Mouse (Mus musculus) heart, embryonic 14.5 days (tissue): ENCODE measurements around the gene Nudt22. TPM values are rescaled to one million over a fixed set of nuclear protein-coding genes. Genes with fewer than 3 reads are reported as not detected.
A peak's percentile ranks its signal among the peaks of the same experiment; 100 is the strongest.

Source experiments
- ATAC-seq: fragments of 200-750 bp; cut with Nextera tagmentation; 2 replicates; pipeline ENCODE4 v1.8.0; 2017; ENCODE audit warnings: low read depth, moderate TSS enrichment; ENCODE audit not compliant: insufficient number of reproducible peaks, insufficient read depth, low FRiP score
- H3K27ac ChIP-seq, 2 experiments: fragments of 200-500 bp in 1 of 2; fragments of 300-500 bp in 1 of 2; sonication (generic) in 1 of 2; replicated peaks in 1 of 2; 2 replicates each; pipeline ENCODE4 v1.5.1; 2012 to 2014; ENCODE audit warnings: low read depth in 2 of 2, low read length in 2 of 2, control low read depth in 1 of 2, mild to moderate bottlenecking in 1 of 2, mixed read lengths in 1 of 2; ENCODE audit not compliant: control insufficient read depth in 1 of 2, insufficient read depth in 1 of 2
- H3K27me3 ChIP-seq: fragments of 300-500 bp; sonication (generic); 2 replicates; pipeline ENCODE4 v1.6.1; 2014; ENCODE audit warnings: mild to moderate bottlenecking, low read length, control low read depth; ENCODE audit not compliant: control insufficient read depth, insufficient read depth
- H3K36me3 ChIP-seq: fragments of 300-500 bp; sonication (generic); 2 replicates; pipeline ENCODE4 v1.6.1; 2014; ENCODE audit warnings: mild to moderate bottlenecking, control low read depth, low read length, mixed read lengths; ENCODE audit not compliant: control insufficient read depth, insufficient read depth
- H3K4me1 ChIP-seq, 2 experiments: fragments of 200-500 bp in 1 of 2; fragments of 300-500 bp in 1 of 2; sonication (generic) in 1 of 2; 2 replicates each; pipeline ENCODE4 v1.6.1; 2012 to 2014; ENCODE audit warnings: low read length in 2 of 2, control low read depth in 1 of 2, mixed read lengths in 1 of 2; ENCODE audit not compliant: control insufficient read depth in 2 of 2, insufficient read depth in 2 of 2
- H3K4me2 ChIP-seq: fragments of 300-500 bp; sonication (generic); 2 replicates; pipeline ENCODE4 v1.6.1; 2014; ENCODE audit warnings: mild to moderate bottlenecking, low read length
- H3K4me3 ChIP-seq, 2 experiments: fragments of 200-500 bp in 1 of 2; fragments of 300-500 bp in 1 of 2; sonication (generic) in 1 of 2; 2 replicates each; pipeline ENCODE4 v1.5.1; 2012 to 2014; ENCODE audit warnings: low read length in 2 of 2, mild to moderate bottlenecking in 2 of 2, control low read depth in 1 of 2, low read depth in 1 of 2, moderate library complexity in 1 of 2; ENCODE audit not compliant: control insufficient read depth in 1 of 2, insufficient read depth in 1 of 2
- H3K9ac ChIP-seq: fragments of 300-500 bp; sonication (generic); 2 replicates; pipeline ENCODE4 v1.6.1; 2014; ENCODE audit warnings: mild to moderate bottlenecking, low read length
- H3K9me3 ChIP-seq: fragments of 300-500 bp; sonication (generic); 2 replicates; pipeline ENCODE4 v1.6.1; 2016; ENCODE audit warnings: low read length, control low read depth; ENCODE audit not compliant: control insufficient read depth
- WGBS: fragments of 180-500 bp; shearing (Covaris S2); extraction: QIAGEN DNeasy Blood & Tissue Kit; methylation state at CpG from one replicate; pipeline ENCODE4 v1.1.7; 2014; 5-methylcytosine and 5-hydroxymethylcytosine counted together
- polyA plus RNA-seq: library from polyadenylated mRNA; unstranded; fragments of >200 nt; fragmentation: Nextera tagmentation; extraction: Ambion mirVana; gene quantifications from 2 replicates; pipeline ENCODE4 v1.2.1, GENCODE M21; 2014

Nudt22 gene
- polyA plus RNA-seq, 1 experiment from 2014 or later: 29.7 TPM

DNA sequence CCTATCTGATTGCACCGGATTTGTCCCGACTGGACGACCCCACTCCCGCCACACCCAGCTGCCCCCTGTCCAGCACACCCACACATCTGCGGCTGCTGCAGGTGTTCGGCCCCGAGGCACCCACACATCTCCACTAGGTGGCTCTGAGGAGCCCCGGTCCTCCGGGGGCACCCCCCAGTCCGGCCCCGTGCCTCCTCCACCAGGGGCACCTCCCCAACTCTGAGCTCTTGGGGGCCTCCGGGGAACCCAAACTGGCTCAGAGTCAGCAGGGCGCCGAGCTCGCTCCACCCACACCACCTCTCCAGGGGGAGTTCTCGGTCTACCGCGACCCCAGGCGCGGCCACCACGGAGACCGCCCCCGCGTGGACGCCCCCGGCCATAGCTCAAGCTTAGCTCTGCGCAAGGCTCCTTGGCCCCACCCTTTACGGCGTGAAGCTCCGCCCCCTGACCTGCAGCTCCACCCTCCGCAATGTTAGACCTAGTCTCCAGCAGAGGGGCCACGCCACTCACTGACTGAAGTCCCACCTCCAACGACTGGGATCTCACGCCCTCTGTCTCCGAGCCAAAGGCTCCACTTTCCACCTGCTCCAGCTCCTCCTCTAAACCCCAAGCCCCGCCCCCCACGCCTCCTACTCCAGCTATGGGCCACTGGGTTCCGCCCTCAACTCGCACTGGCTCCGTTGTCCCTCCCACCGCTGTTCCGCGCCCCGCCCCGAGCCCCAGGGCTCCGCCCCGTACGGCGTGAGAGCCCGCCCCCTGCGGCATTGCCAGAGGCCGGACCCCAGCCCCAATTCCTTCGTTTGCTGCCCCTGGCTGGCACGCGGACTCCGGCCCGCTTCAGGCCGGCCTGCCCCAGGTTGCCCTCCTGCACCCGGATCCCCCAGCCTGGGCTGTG lies 16.2 kb downstream of the Nudt22 start:
- Histone ChIP-seq H3K27me3 (no peaks in the 10 kb centered on the region), H3K4me2 (peak overlapping the region; percentile 71), H3K36me3 (peaks cover 58% of the 10 kb centered on the region), H3K9me3 (no peaks in the 10 kb centered on the region), H3K4me1 (peaks cover 18 to 38% of the 10 kb centered on the region in 2 experiments; a peak in 3 of 4 replicates), H3K9ac (peak overlapping the region; percentile 85), H3K4me3 (peak overlapping the region; percentile 75 to 80), H3K27ac (peak overlapping the region; percentile 86 to 97)
- WGBS: under 1% methylated on average over 58 of the region's 59 CpGs
- ATAC-seq: peak; percentile 92

DNA sequence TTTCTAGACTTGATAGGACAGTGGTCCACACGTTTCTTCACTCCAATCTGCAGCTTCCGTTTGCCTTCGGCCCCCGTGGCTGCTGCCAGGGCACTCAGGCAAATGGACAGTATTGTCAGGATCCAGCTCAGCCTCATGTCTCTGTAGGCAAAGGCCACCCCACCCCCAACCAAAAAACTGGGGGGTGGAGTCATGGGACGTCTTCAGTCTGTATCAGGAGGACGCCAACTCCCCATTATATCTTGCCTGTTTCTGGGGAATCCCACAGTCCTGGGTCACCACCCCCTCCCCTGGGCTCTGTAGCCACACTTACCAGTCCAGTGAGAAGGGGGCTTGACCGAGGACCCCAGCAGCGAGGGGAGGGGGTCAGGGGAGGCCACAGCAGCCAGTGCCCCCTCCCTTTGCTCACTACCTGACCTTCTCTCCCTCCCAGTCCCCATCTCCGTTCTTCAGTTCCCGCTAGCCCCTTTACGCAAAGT lies 16.9 kb downstream of the Nudt22 start:
- H3K9me3 ChIP-seq: no peaks in the 10 kb centered on the region
- peak overlapping the region; percentile 75 to 80 for H3K4me3 ChIP-seq
- peak overlapping the region in 1 of 2 experiments; percentile 66; a peak in 3 of 4 replicates for H3K27ac ChIP-seq
- no peak for ATAC-seq
- H3K9ac ChIP-seq: peak overlapping the region; percentile 81
- peaks cover 18 to 40% of the 10 kb centered on the region in 2 experiments; a peak in 3 of 4 replicates for H3K4me1 ChIP-seq
- 3% methylated on average over 11 of the region's 11 CpGs for WGBS
- H3K4me2 ChIP-seq: peak overlapping the region; percentile 71
- H3K36me3 ChIP-seq: peaks cover 53% of the 10 kb centered on the region
- no peaks in the 10 kb centered on the region for H3K27me3 ChIP-seq

DNA sequence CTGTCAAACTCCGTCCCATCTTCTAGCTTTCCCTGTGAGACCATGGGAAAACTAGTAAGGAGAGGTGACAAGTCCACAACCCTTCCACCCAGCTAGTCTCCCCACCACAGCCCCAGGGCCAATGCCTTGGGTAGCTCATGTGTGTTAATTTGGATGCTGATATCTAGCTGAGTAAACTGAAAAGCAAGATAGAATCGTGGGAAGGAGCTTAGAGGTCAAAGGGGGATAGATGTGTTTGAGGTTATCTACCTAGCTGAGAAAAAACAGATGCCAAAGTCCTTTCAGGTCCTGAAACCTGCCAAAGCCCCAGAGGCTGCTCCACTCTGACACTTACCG lies 17.3 kb downstream of the Nudt22 start:
- 20% methylated on average over 3 of the region's 3 CpGs for WGBS
- Histone ChIP-seq H3K27me3 (no peaks in the 10 kb centered on the region), H3K4me2 (peak overlapping the region; percentile 71), H3K4me3 (peak overlapping the region; percentile 75 to 80), H3K9me3 (no peaks in the 10 kb centered on the region), H3K36me3 (peaks cover 48% of the 10 kb centered on the region), H3K9ac (peak overlapping the region; percentile 81), H3K4me1 (peaks cover 18 to 44% of the 10 kb centered on the region in 2 experiments; a peak in 3 of 4 replicates), H3K27ac (peak overlapping the region in 1 of 2 experiments; percentile 66; a peak in 3 of 4 replicates)
- ATAC-seq: no peak

DNA sequence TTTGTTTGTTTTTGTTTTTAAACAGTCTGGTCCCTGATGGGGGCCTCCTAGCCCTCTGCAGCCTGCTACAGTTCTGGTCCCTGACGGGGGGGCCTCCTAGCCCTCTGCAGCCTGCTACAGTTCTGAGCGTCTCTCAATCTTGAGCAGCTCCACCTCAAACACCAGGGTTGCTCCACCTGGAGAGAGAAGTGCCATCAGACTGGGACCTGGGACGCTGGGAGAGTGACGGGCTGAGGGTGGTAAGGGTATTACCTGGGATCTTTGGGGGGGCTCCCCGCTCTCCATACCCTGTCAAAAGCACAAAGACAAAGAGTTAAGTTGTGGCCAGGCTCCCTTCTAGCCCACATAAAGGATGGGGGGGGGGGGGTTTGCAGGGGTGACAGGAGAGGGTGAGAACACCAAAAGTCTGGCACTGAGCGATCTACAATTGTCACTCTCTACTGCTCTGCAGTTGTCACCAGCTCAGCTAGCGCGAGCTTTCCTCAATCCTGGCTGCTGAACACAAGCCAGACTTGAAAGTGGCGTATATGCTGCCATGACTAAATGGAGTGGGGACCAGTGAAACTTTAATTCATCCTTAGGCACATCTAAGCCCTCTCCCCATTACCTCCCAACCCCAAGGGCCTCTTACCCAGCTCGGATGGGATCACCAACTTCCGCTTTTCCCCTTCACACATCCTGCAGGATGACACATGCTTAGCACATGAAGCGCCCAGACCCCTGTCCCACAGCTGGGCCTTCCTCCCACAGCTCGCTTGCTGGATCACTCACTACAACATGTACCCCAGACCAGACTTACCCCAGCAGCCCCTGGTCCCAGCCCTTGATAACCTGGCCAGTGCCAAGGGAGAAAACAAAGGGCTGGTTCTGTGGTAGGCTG lies 17.9 kb downstream of the Nudt22 start:
- Histone ChIP-seq H3K9me3 (no peaks in the 10 kb centered on the region), H3K4me1 (peaks cover 18 to 45% of the 10 kb centered on the region in 2 experiments; a peak in 3 of 4 replicates), H3K36me3 (peaks cover 42% of the 10 kb centered on the region), H3K27me3 (no peaks in the 10 kb centered on the region), H3K4me3 (peak overlapping the region in 1 of 2 experiments; percentile 75; a peak in 1 of 4 replicates), H3K9ac (peak overlapping the region; percentile 81), H3K4me2 (peak overlapping the region; percentile 71), H3K27ac (peak overlapping the region in 1 of 2 experiments; percentile 66; a peak in 2 of 4 replicates)
- 73% methylated on average over 13 of the region's 13 CpGs for WGBS
- no peak for ATAC-seq

DNA sequence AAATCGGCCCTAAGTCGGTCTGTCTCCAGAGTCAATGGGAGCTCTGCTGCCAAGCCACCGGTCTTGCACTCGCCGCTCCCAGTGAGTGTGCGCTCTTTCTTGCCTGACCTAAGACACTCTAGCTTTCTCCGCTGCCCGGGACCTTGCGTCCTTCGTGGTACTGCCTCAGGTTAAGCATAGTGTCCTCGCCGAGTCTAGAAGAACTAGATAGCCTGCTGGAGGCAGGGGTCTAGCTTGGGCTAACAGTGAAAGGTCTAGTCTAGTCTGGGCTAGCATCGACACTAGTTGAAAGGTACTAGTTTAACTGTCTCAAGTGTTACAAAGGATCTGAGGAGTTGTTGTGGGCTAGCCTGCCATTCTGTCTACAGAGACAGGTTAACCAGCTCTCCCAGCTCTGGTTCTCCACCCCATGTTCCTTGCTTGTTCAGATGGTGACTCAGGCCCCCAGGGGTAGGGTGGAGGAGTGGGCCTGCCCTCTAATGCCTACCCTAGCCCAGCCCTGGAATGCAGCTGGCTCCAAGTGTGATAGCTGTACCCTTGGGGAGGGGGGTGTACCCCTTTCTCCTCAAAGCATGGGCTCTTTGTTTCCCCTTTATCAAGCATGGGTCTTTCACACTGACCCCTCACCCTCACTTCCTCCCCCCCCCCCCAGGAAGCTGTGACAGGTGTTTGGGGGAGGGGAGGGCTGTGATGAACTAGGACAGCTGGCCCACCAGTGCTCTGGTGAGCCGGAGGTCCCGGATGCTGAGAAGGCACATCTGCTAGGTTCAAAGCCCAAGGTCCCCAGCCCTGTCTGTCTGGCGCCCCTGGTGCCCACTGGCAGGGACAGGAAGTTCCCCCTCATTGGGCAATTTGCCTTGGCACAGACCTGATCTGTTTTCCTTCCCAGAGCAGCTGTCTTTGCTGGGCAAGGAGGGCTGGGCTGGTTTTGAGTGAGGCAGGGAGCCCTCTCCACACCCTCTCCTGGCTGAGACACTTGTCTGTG lies 20.1 kb downstream of the Nudt22 start, which contains the start of gene Plcb3:
Plcb3 (minus strand) TSS at position 934 of the 985 bp plus-strand sequence.
- Histone ChIP-seq H3K27ac (peak within 1 kb of the TSS; percentile 84 to 89), H3K9ac (peak within 1 kb of the TSS; percentile 90), H3K4me1 (peaks cover 25 to 44% of the 10 kb centered on the region in 2 experiments), H3K27me3 (no peaks in the 10 kb centered on the region), H3K4me3 (peak within 1 kb of the TSS; percentile 80 to 93), H3K4me2 (peak within 1 kb of the TSS; percentile 97), H3K36me3 (peaks cover 26% of the 10 kb centered on the region), H3K9me3 (no peaks in the 10 kb centered on the region)
- ATAC-seq: no peak
- WGBS: under 1% methylated on average over 16 of the region's 16 CpGs

DNA sequence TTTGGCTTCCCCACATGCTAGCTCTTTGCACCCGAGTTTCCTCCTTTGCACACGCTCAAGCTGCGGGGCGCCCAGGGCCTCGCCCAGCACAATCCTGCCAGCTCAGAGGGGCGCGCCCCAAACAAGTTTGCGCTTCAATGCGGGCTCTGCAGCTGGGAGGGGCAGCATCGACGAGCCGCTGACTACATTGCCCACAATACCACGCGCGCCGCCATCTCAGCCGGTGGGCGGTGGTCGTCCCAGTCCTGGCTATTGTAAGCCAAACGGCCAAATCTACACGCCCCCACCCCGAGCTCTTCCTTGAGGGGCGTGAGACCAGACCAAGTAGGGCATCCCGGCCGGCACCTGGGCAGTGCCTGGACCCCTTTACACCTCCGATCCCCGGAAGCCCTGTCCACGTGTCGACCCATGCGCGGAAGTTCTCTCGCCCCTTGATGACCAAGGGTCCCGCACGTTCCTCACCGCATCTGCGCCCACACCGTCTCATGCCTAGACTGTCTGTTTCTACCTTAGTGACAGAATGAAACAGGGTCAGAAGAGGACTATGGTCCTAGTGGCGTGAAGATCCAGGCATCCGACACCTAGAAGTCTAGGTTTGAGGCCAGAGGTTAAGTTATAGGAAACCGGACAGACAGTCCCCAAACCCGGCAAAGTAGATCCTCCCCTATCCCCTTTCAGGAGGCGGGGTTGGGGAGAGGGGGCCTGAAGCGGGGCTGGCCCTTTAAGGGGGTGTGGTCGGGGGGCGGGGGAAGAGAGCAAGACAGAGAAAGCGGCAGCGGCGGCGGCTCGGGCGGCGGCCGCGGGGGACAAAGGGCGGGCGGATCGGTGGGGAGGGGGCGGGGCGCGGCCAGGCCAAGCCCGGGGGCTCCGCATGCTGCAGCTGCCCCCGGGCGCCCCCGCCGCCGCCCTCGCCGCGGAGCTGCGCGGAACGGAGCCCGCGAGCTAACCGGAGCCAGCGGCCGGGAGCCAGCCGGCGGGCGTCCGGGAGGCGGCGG lies 21.4 kb downstream of the Nudt22 start, which contains the start of gene Ppp1r14b:
Ppp1r14b (plus strand) TSS at position 758 of the 995 bp plus-strand sequence.
- peaks cover 36 to 56% of the 10 kb centered on the region in 2 experiments for H3K4me1 ChIP-seq
- no peaks in the 10 kb centered on the region for H3K9me3 ChIP-seq
- peak within 1 kb of the TSS; percentile 90 for H3K9ac ChIP-seq
- peak within 1 kb of the TSS; percentile 80 to 93 for H3K4me3 ChIP-seq
- WGBS: under 1% methylated on average over 55 of the region's 84 CpGs
- peak within 1 kb of the TSS; percentile 97 for H3K4me2 ChIP-seq
- H3K27ac ChIP-seq: peak within 1 kb of the TSS; percentile 89 to 91
- no peaks in the 10 kb centered on the region for H3K27me3 ChIP-seq
- peaks cover 26% of the 10 kb centered on the region for H3K36me3 ChIP-seq
- ATAC-seq: peak; percentile 49
